Mouse (Mus musculus) bone marrow, adult 2 months (tissue): Measurements from ENCODE around the gene Fbxo36. TPM values are rescaled to one million over a fixed set of nuclear protein-coding genes. Genes with fewer than 3 reads are reported as not detected.

Experiments used
- H3K27ac ChIP-seq: fragments of 200-500 bp; 2 replicates; pipeline ENCODE4 v1.5.1; 2012; ENCODE audit warnings: low read depth, mild to moderate bottlenecking, control low read depth, inconsistent platforms, low read length; ENCODE audit not compliant: control insufficient read depth, poor library complexity, insufficient read depth
- H3K4me1 ChIP-seq: fragments of 200-500 bp; 2 replicates; pipeline ENCODE4 v1.6.1; 2011; ENCODE audit warnings: low read length; ENCODE audit not compliant: control insufficient read depth, insufficient read depth
- H3K4me3 ChIP-seq: fragments of 200-500 bp; replicated peaks from 2 replicates; pipeline ENCODE3; 2011; ENCODE audit warnings: mild to moderate bottlenecking, low read depth, low read length, control low read depth; ENCODE audit not compliant: control insufficient read depth
- CTCF ChIP-seq: fragments of 200-500 bp; IDR thresholded peaks from 2 replicates; pipeline ENCODE4 v1.5.1; 2011; ENCODE audit warnings: low read length, control low read depth; ENCODE audit not compliant: control insufficient read depth, insufficient read depth
- POLR2A ChIP-seq: fragments of 200-500 bp; IDR thresholded peaks from 2 replicates; pipeline ENCODE4 v1.6.1; 2011; ENCODE audit warnings: low read depth, mild to moderate bottlenecking, control low read depth, low read length, borderline replicate concordance; ENCODE audit not compliant: control insufficient read depth
- WGBS: fragments of 180-500 bp; shearing (Covaris S2); methylation state at CpG from one replicate; pipeline ENCODE4 v1.1.7; 2018; 5-methylcytosine and 5-hydroxymethylcytosine counted together
- polyA plus RNA-seq: library from polyadenylated mRNA; stranded (reverse); fragments of >200 nt; gene quantifications from 2 replicates; pipeline ENCODE4 v1.2.4, GENCODE M21; 2011; ENCODE audit warnings: low replicate concordance; ENCODE audit not compliant: missing spikeins, insufficient read depth, insufficient read length

The Fbxo36 gene
- polyA plus RNA-seq, 1 experiment: 1.7 TPM

DNA sequence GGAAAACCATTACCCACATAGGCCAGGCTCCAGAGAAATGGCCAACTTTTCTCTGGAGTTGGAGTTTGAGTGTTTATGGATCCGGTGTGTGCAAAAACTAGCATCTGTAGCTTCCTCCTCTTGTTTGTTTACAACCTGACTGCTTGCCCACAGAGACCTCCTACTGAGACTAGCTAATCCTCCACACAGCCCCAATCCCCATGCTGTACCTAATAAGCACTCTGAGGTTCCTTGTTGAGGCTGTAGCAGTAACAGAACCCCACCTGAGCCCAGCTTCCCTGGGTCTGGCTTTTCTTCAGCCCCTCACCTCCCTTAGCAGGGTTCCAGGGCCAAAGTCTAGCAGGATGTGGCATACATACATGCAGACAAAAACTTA is 21.6 kb downstream of the Fbxo36 start:
- TF ChIP-seq POLR2A (no peak), CTCF (no peak)
- Histone ChIP-seq H3K4me1 (no peaks in the 10 kb centered on the region), H3K4me3 (no peak overlapping the region), H3K27ac (no peak overlapping the region)
- 80% methylated on average over 1 of the region's 1 CpGs for WGBS

GRCm38 (mm10) chr1:84864645-84865044 is 25.0 kb downstream of the Fbxo36 start:
- Histone ChIP-seq H3K27ac (no peak overlapping the region), H3K4me1 (no peaks in the 10 kb centered on the region), H3K4me3 (no peak overlapping the region)
- TF ChIP-seq CTCF: no peak
- no peak for TF ChIP-seq POLR2A
- WGBS: 43% methylated on average over 2 of the region's 2 CpGs

- 90% methylated on average over 6 of the region's 6 CpGs for WGBS
- no peaks in the 10 kb centered on the region for H3K4me1 ChIP-seq
- H3K4me3 ChIP-seq: no peak overlapping the region
- TF ChIP-seq POLR2A (no peak), CTCF (no peak)
- H3K27ac ChIP-seq: no peak overlapping the region
Observed at GRCm38 (mm10) chr1:84866231-84866630, 26.6 kb downstream of the Fbxo36 start.

DNA sequence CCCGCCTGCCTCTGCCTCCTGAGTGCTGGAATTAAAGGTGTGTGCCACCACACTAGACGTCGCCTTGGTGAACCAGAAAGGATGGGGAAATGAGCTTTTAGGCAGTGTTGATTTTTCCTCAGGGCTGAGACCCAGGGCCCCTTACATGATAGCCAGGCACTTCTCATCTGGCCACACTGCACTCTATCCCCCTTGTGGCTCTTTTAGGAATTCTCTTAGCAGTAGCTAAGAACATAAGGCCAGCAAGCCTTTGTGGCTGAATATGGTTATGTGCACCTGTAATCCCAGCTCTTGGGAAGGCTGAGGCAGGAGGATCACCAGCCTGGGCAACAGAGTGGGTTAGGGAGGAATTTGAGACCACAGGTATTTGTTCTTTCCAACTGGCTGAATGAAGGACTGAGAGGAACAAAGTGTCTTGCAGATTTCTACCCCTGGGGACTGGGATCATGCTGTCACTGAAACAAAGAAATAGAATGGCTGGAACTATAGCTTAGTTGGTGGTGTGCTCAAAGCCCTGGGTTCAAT is 27.1 kb downstream of the Fbxo36 start:
- H3K27ac ChIP-seq: no peak overlapping the region
- 90% methylated on average over 3 of the region's 3 CpGs for WGBS

DNA sequence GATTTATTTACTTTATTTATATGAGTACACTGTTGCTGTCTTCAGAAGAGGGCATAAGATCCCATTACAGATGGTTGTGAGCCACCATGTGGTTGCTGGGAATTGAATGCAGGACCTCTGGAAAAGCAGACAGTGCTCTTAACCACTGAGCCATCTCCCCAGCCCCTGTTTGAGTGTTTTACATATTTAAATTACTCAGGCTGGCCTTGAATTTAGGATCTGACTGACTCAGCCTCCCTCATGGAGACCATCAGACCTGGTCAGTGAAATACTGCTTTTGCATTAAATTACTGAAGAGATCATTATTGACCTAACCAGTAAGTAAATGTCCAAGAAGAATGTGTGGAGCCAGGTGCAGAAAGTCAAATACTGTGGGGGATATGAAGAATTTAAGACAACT is 28.7 kb downstream of the Fbxo36 start:
- Histone ChIP-seq H3K27ac (no peak overlapping the region), H3K4me1 (no peaks in the 10 kb centered on the region), H3K4me3 (no peak overlapping the region)
- TF ChIP-seq POLR2A (no peak), CTCF (no peak)

More for the DNA sequence above, 27.1 kb downstream of the Fbxo36 start:
- TF ChIP-seq CTCF: no peak
- no peak for TF ChIP-seq POLR2A
- H3K4me1 ChIP-seq: no peaks in the 10 kb centered on the region
- no peak overlapping the region for H3K4me3 ChIP-seq

- WGBS: 76% methylated on average over 4 of the region's 4 CpGs
- no peak overlapping the region for H3K27ac ChIP-seq
- TF ChIP-seq CTCF: no peak
- TF ChIP-seq POLR2A: no peak
- H3K4me3 ChIP-seq: no peak overlapping the region
- H3K4me1 ChIP-seq: no peaks in the 10 kb centered on the region
Observed at GRCm38 (mm10) chr1:84868841-84869240, 29.2 kb downstream of the Fbxo36 start.

- no peaks in the 10 kb centered on the region for H3K4me1 ChIP-seq
- WGBS: 58% methylated on average over 7 of the region's 7 CpGs
- H3K4me3 ChIP-seq: no peak overlapping the region
- H3K27ac ChIP-seq: no peak overlapping the region
- TF ChIP-seq POLR2A (no peak), CTCF (no peak)
Observed at GRCm38 (mm10) chr1:84869498-84869897, 29.9 kb downstream of the Fbxo36 start.

GRCm38 (mm10) chr1:84871131-84871530 is 31.5 kb downstream of the Fbxo36 start:
- Histone ChIP-seq H3K4me1 (no peaks in the 10 kb centered on the region), H3K27ac (no peak overlapping the region), H3K4me3 (no peak overlapping the region)
- 76% methylated on average over 6 of the region's 6 CpGs for WGBS
- TF ChIP-seq CTCF: no peak
- TF ChIP-seq POLR2A: no peak

DNA sequence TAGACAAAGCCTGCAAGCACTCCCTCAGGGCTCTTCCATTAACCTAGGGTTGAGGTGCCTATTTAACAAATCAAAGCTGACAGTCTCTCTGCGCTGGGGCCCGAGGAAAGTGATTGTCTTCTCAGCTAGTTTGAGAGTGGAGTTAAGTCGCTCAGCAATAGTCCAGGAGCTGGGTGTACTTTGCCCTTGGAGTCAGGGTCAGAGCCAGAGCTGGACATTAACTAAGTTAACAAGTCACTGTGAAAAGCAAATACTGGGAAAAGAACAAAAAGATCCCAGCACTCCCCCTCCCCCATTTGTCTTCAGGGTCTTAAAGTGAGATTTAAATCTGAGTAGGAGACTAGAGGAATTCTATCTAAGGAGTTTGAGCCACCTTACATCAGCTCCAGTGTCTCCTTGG is 32.5 kb downstream of the Fbxo36 start:
- no peak overlapping the region for H3K4me3 ChIP-seq
- WGBS: 84% methylated on average over 3 of the region's 3 CpGs
- H3K27ac ChIP-seq: no peak overlapping the region
- no peak for TF ChIP-seq CTCF
- H3K4me1 ChIP-seq: no peaks in the 10 kb centered on the region

- no peak overlapping the region for H3K27ac ChIP-seq
- TF ChIP-seq POLR2A (no peak), CTCF (no peak)
- WGBS: 65% methylated on average over 4 of the region's 4 CpGs
- no peaks in the 10 kb centered on the region for H3K4me1 ChIP-seq
- H3K4me3 ChIP-seq: no peak overlapping the region
Observed at GRCm38 (mm10) chr1:84872939-84873338, 33.3 kb downstream of the Fbxo36 start.
